8 mouse cellular contexts compared by ENCODE assay signal in the genomic region with DNA sequence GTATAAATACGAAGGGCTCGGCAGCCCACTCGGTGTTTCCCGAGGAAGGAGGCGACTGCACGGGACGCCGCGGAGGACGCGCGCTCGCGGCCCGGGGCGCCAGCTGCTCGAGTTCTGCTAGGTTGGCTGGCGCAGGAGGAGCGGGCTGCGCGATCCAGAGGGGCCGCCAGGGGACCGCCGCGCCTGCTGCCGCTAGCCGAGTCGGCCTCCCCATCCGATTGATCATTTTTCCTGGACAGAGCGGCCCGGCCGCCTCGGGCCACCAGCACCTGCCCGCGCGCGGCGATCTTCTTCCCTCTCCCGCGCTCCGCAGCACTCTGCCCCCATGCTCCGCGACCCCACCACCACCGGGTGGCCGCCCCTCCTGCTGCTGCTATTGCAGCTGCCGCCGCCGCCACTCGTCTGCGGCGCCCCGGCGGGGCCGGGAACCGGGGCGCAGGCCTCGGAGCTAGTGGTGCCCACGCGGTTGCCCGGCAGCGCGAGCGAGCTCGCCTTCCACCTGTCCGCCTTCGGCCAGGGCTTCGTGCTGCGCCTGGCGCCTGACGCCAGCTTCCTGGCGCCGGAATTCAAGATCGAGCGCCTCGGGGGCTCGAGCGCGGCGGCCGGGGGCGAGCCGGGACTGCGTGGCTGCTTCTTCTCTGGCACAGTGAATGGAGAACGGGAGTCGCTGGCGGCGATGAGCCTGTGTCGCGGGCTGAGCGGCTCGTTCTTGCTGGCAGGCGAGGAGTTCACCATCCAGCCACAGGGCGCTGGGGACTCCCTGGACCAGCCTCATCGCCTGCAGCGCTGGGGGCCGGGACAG. TPM values are rescaled to one million over a fixed set of nuclear protein-coding genes. Genes with fewer than 3 reads are reported as not detected.
A peak's percentile ranks its signal among the peaks of the same experiment; 100 is the strongest.
DNase-seq lines count a peak whose midpoint lies in the region; ATAC-seq and TF ChIP-seq lines count a peak whose summit lies in the region.

A gene (plus strand): TSS at position 51 of the 802 bp plus-strand sequence.

- no peak for TF ChIP-seq POLR2A in liver, adult 2 months (IDR thresholded peaks at IDR 0.05; ENCODE audit: extremely low read depth, insufficient read depth, low read length)

- no peaks in the 10 kb centered on the region for H3K36me3 ChIP-seq in forebrain, postnatal 0 days (ENCODE audit: insufficient read depth)
- no peaks in the 10 kb centered on the region for H3K36me3 ChIP-seq in intestine, embryonic 14.5 days (ENCODE audit: control insufficient read depth, insufficient read depth, low read length)
- H3K36me3 ChIP-seq in liver, adult 2 months (ENCODE audit: control insufficient read depth, insufficient read depth, low read length): no peaks in the 10 kb centered on the region

- no peaks in the 10 kb centered on the region for H3K79me2 ChIP-seq in liver, adult 2 months (ENCODE audit: control insufficient read depth, insufficient read depth, low read length)

- H3K9ac ChIP-seq in forebrain, postnatal 0 days: peak within 1 kb of the TSS; percentile 72
- H3K9ac ChIP-seq in intestine, embryonic 14.5 days (ENCODE audit: low read length): peak within 1 kb of the TSS; percentile 54
- no peak within 1 kb of the TSS for H3K9ac ChIP-seq in liver, adult 2 months (ENCODE audit: low read depth, low read length)

- peak; percentile 71 for TF ChIP-seq CTCF in forebrain, postnatal 0 days (IDR thresholded peaks at IDR 0.05; ENCODE audit: low read depth)
- TF ChIP-seq CTCF in liver, adult 2 months (IDR thresholded peaks at IDR 0.05; ENCODE audit: low read depth, low read length): no peak

- peak within 1 kb of the TSS; percentile 72 for H3K4me3 ChIP-seq in forebrain, postnatal 0 days (ENCODE audit: low read depth, low read length)
- peak within 1 kb of the TSS; percentile 59 for H3K4me3 ChIP-seq in intestine, embryonic 14.5 days (ENCODE audit: low read depth, low read length)
- H3K4me3 ChIP-seq in liver, adult 2 months (ENCODE audit: insufficient read depth, low read depth, low read length): peak within 1 kb of the TSS; percentile 12; the same call in 1 of the 2 replicates

- H3K27ac ChIP-seq in forebrain, postnatal 0 days (ENCODE audit: low read depth, low read length): 0 out of 2 replicates have a peak within 1 kb of the TSS, but pooled peaks have one; percentile 35
- H3K27ac ChIP-seq in intestine, embryonic 14.5 days (ENCODE audit: low read depth): peak within 1 kb of the TSS; percentile 18; the same call in 1 of the 2 replicates
- no peak within 1 kb of the TSS for H3K27ac ChIP-seq in liver, adult 2 months (replicated peaks; ENCODE audit: insufficient read depth, low read depth, low read length)

- peak within 1 kb of the TSS; percentile 99 for H3K4me2 ChIP-seq in forebrain, postnatal 0 days (ENCODE audit: low read depth)
- peak within 1 kb of the TSS; percentile 88 for H3K4me2 ChIP-seq in intestine, embryonic 14.5 days (ENCODE audit: low read length)

- H3K27me3 ChIP-seq in forebrain, postnatal 0 days (ENCODE audit: insufficient read depth, low read length): peaks cover 23% of the 10 kb centered on the region
- peaks cover 48% of the 10 kb centered on the region for H3K27me3 ChIP-seq in intestine, embryonic 14.5 days (replicated peaks; ENCODE audit: control insufficient read depth, insufficient read depth, low read length)
- peaks cover 7% of the 10 kb centered on the region for H3K27me3 ChIP-seq in liver, adult 2 months (ENCODE audit: control insufficient read depth, insufficient read depth, low read length)

- WGBS in forebrain, postnatal 0 days: 2% methylated on average over 95 of the region's 96 CpGs
- under 1% methylated on average over 82 of the region's 96 CpGs for WGBS in intestine, embryonic 14.5 days
- 1% methylated on average over 86 of the region's 96 CpGs for WGBS in liver, adult 2 months

- peak; percentile 88 for ATAC-seq in forebrain, postnatal 0 days
- ATAC-seq in intestine, embryonic 14.5 days (replicated peaks; ENCODE audit: low FRiP score, low TSS enrichment, low read depth): peak; percentile 72

- no peaks in the 10 kb centered on the region for H3K9me3 ChIP-seq in forebrain, postnatal 0 days (ENCODE audit: low read length)
- H3K9me3 ChIP-seq in intestine, embryonic 14.5 days (ENCODE audit: control insufficient read depth, low read length): no peaks in the 10 kb centered on the region

- H3K4me1 ChIP-seq in forebrain, postnatal 0 days (ENCODE audit: insufficient read depth): no peaks in the 10 kb centered on the region
- no peaks in the 10 kb centered on the region; the same call in 1 of the 2 replicates for H3K4me1 ChIP-seq in intestine, embryonic 14.5 days (replicated peaks; ENCODE audit: control insufficient read depth, insufficient read depth, low read length)
- H3K4me1 ChIP-seq in liver, adult 2 months (ENCODE audit: control insufficient read depth, insufficient read depth, low read length): no peaks in the 10 kb centered on the region

- DNase-seq in kidney, adult 11 months: peak; percentile 13
- no peak for DNase-seq in kidney, adult 8-10 months
- DNase-seq in adrenal gland, postnatal 10 days: peak; percentile 66
- DNase-seq in forebrain, postnatal 0 days: peak; percentile 76
- DNase-seq in intestine, embryonic 14.5 days (ENCODE audit: low spot score): peak; percentile 78
- no peak for DNase-seq in liver, adult 2 months (ENCODE audit: extremely low read depth, low read depth, low spot score)
- peak; percentile 79 for DNase-seq in retina, embryonic 14.5 days (ENCODE audit: low spot score)
- DNase-seq in MN1 (ENCODE audit: low spot score): no peak

RNA-seq across cellular contexts. Expression of the gene that starts here (rescaled TPM):
- total RNA-seq in adrenal gland, postnatal 10 days (2021): 1 to 10 TPM in 1 of 2 experiments, under 1 TPM in 1; 0.96 to 1.2 TPM
- total RNA-seq in forebrain, postnatal 0 days (2014; rRNA removed): 2.9 and 3.0 TPM in 2 replicates
- polyA plus RNA-seq in forebrain, postnatal 0 days (2015; fragmentation: Nextera tagmentation; extraction: Ambion mirVana): 1.7 and 1.8 TPM in 2 replicates
- 14.6 and 16.3 TPM in 2 replicates for polyA plus RNA-seq in intestine, embryonic 14.5 days (2014; fragmentation: Nextera tagmentation; extraction: Ambion mirVana)
- total RNA-seq in liver, adult 2 months (2014; rRNA removed): 0.07 TPM in 1 of 2 replicates, not detected in the other
- not detected in 2 replicates for polyA plus RNA-seq in liver, adult 2 months (2012; rRNA removed)

Comparison
In these comparisons a context has a peak if more than half of its experiments do, and no peak if none do; other contexts are left out.
1. DNase-seq: peak in kidney, adult 11 months (single experiment), adrenal gland, postnatal 10 days (single experiment), forebrain, postnatal 0 days (single experiment), intestine, embryonic 14.5 days (single experiment) and retina, embryonic 14.5 days (single experiment); none in kidney, adult 8-10 months (0 of 2), liver, adult 2 months (single experiment) and MN1 (single experiment).
2. H3K4me3 ChIP-seq: peak in every context shown above with its lines; median percentile 72 in forebrain, postnatal 0 days; 59 in intestine, embryonic 14.5 days; 12 in liver, adult 2 months.